Mouse (Mus musculus): Measurements from ENCODE around the gene Stk16.
"Not testable (repeated sequence)": the region's sequence is repeated elsewhere in the genome, so short reads cannot be mapped to it uniquely, and the experiment has no call there.

The Stk16 gene

DNA sequence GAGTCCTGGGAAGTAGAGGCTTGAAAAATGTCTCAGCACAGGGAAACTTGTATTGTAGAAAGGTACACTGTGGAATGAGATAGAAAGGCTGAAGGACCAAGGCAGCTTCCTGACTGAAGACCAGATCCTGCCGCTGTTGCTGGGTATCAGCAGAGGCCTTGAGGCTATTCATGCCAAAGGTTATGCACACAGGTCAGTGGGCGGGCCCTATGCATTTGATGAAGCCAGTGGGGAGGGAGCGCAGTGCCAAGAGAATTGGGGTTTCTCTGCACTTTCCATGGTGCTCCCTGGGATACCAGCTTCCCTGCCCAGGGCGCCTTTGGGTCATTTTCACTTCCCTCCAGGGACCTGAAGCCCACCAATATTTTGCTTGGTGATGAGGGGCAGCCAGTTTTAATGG lies 1.9 kb downstream of the Stk16 start:
- DNase-seq (ENCODE audit: low spot score in 2 of 2), result no peak

DNA sequence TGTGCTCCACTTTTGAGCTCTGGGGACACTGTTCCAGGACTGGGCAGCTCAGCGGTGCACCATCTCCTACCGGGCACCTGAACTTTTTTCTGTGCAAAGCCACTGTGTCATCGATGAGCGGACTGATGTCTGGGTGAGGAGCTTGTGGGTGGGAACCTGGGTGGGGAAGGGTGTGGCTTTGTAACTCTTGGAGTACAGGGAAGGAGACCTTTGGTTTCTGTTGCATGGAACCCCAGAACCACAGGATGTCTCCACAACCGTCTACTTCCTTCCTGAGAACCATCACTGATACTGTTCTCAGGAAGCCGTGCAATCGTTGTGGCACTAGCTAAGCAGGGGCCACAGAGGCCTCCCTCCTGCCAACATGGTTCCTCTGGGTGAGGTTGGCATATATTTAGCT lies 2.5 kb downstream of the Stk16 start:
- DNase-seq (ENCODE audit: low spot score in 2 of 2), result peak; percentile 49 to 74

DNA sequence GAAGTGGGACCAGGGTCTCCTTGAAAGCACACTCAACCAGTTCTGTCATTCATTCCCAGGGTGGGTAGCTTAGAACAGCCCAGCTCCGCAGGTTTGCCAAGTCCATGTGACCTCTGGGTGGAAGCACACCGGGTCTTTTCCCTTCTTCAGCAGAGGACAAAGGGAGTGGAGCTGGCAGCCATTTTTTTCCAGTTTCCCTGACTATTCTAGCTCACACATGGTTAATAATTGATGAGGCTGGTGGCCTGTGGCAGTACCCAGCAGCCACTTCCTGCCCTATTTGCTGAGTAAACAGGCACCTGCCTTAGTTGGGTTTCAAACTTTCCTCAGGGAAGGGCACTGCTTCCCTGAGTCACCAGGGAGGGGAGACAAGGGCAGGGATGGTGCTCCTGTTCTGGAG lies 3.8 kb downstream of the Stk16 start:
- DNase-seq (ENCODE audit: low spot score in 2 of 2), result peak in 1 of 2 experiments; percentile 59

- DNase-seq (ENCODE audit: low spot score in 2 of 2), result peak in 1 of 2 experiments; percentile 67
Measured at GRCm38 (mm10) chr1:75214886-75215285, 4.2 kb downstream of the Stk16 start.

GRCm38 (mm10) chr1:75215785-75216184 lies 5.1 kb downstream of the Stk16 start:
- peak in 1 of 2 experiments; percentile 65 for DNase-seq (ENCODE audit: low spot score in 2 of 2)

GRCm38 (mm10) chr1:75216797-75217585 lies 6.4 kb downstream of the Stk16 start:
- peak; percentile 66 to 71 for DNase-seq (ENCODE audit: low spot score in 2 of 2)

- no peak for DNase-seq (ENCODE audit: low spot score in 2 of 2)
Measured at GRCm38 (mm10) chr1:75217893-75218226, 7.2 kb downstream of the Stk16 start.

GRCm38 (mm10) chr1:75218227-75219001 lies 7.8 kb downstream of the Stk16 start:
- peak; percentile 72 to 87 for DNase-seq (ENCODE audit: low spot score in 2 of 2)

DNA sequence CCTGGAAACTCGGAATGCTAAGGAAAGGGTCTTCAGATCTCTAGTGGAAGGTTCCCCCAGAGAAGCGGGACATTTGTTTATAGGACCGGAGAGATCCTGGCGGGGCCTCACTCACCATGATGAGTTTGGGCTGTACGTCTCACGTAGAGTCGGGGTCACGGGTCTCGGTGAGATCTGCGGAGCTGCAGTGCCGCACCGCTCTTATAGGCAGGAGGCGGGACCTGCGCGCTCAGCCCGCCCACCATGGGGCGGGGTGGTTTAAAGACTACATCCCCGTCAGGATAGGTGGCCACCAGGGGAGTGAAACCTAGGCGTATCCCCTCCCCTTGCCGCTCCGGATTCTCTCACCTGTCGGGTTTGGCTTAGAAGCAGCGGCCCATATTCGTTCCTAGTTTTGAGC lies 8.4 kb downstream of the Stk16 start:
- peak; percentile 98 to 99 for DNase-seq (ENCODE audit: low spot score in 2 of 2)

DNA sequence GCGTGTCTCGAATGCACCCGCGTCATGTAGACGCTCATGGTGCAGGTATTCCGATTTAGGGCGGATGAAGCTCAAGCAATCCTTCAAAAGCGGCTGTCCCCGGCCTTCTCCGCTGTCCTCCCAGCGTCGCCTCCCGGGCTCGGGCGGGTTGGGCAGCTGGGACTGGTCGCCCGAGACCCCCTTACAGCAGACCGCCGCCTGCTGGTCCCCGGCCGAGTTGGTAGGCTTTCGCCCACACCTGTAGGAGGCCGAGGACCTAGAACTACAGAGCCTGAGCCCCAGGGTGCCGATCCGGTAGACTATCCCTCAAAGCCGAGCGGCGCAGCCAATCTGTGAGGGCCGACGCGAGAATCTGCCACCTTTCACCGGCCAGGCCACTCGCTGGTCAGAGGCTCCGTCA lies 8.9 kb downstream of the Stk16 start, which contains the start of gene Tuba4a:
Tuba4a (minus strand) TSS at position 335 of the 400 bp plus-strand sequence.
- DNase-seq (ENCODE audit: low spot score in 2 of 2), result peak; percentile 60 to 77

GRCm38 (mm10) chr1:75221538-75221937 lies 10.9 kb downstream of the Stk16 start:
- DNase-seq (ENCODE audit: low spot score in 2 of 2), result peak in 1 of 2 experiments; percentile 49

DNA sequence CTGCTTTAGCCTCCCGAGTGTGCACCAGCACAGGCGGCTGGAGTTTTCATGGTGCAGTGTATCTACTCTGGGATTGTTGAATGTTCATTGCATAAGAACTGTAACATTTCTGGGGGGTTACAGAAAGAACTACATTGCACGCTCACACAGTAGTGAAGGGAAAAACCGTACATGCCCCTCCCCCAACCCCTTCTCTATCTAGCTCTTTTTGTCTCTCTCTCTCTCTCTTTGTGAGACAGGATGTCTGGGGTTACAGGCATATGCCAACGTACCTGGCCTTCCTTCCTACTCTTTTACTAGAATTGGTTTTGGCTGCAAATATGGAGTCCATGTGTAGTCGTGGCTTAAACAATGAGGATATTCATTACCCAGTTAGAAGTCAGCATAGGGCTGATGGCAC lies 12.3 kb downstream of the Stk16 start:
- peak in 1 of 2 experiments; percentile 44 for DNase-seq (ENCODE audit: low spot score in 2 of 2)

- peak in 1 of 2 experiments; percentile 61 for DNase-seq (ENCODE audit: low spot score in 2 of 2)
Measured at GRCm38 (mm10) chr1:75223532-75223931, 12.9 kb downstream of the Stk16 start.

DNA sequence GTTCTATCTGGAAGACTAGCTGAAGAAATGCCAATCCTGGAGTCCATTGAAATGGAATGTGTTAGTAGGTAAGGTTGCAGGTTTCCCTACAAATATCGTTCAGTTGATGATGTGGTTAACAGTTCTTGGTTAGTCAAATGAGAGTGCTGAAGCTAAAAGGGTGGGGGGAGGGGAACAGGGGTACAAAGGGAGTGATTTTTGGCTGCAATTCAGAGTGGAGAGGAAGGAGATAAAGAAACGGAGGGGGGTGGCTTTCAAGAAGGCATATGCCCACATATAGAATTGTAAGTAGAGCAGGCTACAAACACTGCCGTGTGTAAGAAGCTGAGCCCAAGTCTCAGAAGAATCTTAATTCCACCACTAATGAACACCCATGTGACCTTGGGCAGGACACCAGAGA lies 14.8 kb downstream of the Stk16 start:
- DNase-seq (ENCODE audit: low spot score in 2 of 2), result no peak

- DNase-seq (ENCODE audit: low spot score in 2 of 2), result no peak
Measured at GRCm38 (mm10) chr1:75226138-75226537, 15.5 kb downstream of the Stk16 start.

- peak in 1 of 2 experiments; percentile 47 for DNase-seq (ENCODE audit: low spot score in 2 of 2)
Measured at GRCm38 (mm10) chr1:75227653-75228052, 17.0 kb downstream of the Stk16 start.

- DNase-seq (ENCODE audit: low spot score in 2 of 2), result peak in 1 of 2 experiments; percentile 62
Measured at GRCm38 (mm10) chr1:75229158-75229557, 18.5 kb downstream of the Stk16 start.

DNA sequence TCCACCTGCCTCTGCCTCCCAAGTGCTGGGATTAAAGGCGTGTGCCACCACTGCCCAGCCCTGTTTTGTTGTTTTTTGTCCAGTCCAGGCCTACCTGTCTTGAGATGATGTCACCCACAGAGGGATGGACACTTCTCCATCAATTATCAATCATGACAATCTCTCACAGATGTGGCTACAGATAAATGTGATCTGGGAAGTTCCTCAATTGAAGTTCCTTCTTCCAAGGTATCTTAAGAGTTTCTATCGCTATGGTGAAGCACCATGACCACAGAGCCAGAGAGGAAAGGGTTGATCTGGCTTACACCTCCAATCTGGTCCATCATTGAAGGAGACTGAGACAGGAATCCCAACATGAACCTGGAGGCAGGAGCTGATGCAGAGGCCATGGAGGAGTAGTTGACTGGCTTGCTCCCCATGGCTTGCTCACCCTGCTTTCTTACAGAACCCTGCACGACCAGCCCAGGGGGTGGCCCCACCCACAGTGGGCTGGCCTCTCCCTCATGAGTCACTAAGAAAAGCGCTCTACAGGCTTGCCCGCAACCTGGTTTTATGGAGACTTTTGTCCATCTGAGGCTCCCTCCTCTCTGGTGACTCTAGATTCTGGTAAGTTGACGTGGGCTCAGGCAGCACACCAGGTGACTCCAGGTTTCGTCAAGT lies 19.8 kb downstream of the Stk16 start:
- DNase-seq (ENCODE audit: low spot score in 2 of 2), result no peak

- DNase-seq (ENCODE audit: low spot score in 2 of 2), result no peak
Measured at GRCm38 (mm10) chr1:75231224-75231623, 20.6 kb downstream of the Stk16 start.

GRCm38 (mm10) chr1:75231664-75232152 lies 21.1 kb downstream of the Stk16 start, which contains the start of gene A630095N17Rik:
Gene A630095N17Rik (minus strand): TSS chr1:75232102.
- DNase-seq (ENCODE audit: low spot score in 2 of 2), result no peak

DNA sequence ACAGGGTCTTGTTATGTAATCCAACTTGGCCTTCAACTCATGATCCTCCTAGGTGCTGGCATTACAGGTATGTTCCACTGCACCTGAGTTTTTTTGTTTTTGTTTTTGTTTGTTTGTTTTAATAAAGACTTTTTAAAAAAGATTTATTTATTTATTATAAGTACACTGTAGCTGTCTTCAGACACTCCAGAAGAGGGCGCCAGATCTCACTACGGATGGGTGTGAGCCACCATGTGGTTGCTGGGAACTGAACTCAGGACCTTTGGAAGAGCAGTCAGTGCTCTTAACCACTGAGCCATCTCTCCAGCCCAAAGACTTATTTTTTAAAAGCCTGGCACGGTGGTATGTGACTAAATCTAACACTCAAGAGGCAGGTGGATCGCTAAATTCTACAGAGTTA lies 21.9 kb downstream of the Stk16 start:
- DNase-seq (ENCODE audit: low spot score in 2 of 2), result not testable (repeated sequence)

DNA sequence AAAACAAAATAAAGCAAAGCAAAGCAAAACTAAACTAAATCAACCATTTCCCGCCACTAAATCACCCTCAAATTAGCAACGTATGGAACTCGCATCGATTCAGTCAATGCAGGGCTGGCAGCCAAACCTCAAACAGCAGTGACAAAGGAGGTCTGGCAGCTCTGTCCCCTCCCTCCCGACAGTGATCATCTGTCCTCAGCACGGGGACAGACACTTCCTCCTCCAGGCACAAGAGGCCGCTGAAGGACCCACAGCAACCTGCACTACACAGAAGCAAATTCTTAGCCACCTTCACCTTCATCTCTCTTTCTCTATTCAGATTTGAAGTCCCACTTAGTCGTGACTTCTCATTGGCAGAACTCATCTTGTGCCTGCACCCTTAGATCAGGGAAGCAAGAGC lies 24.0 kb downstream of the Stk16 start:
- DNase-seq (ENCODE audit: low spot score in 2 of 2), result peak; percentile 76 to 83
